Mouse (Mus musculus) small intestine, adult 2 months (tissue): ENCODE data around the gene Polr3gl. TPM values are rescaled to one million over a fixed set of nuclear protein-coding genes. Genes with fewer than 3 reads are reported as not detected.

Experiments used
- H3K27ac ChIP-seq: fragments of 200-500 bp; 2 replicates; pipeline ENCODE4 v1.5.1; 2012; ENCODE audit warnings: low read depth, low read length, control low read depth, inconsistent platforms; ENCODE audit not compliant: insufficient read depth
- H3K27me3 ChIP-seq: fragments of 200-500 bp; 2 replicates; pipeline ENCODE4 v1.6.1; 2012; ENCODE audit warnings: mild to moderate bottlenecking, moderate library complexity, low read length, inconsistent platforms; ENCODE audit not compliant: control insufficient read depth, insufficient read depth
- H3K36me3 ChIP-seq: fragments of 200-500 bp; 2 replicates; pipeline ENCODE4 v1.6.1; 2012; ENCODE audit warnings: mild to moderate bottlenecking, low read length, control low read depth, inconsistent platforms; ENCODE audit not compliant: control insufficient read depth, insufficient read depth
- H3K4me1 ChIP-seq: fragments of 200-500 bp; 2 replicates; pipeline ENCODE4 v1.6.1; 2012; ENCODE audit warnings: low read length, inconsistent platforms, mixed read lengths; ENCODE audit not compliant: control insufficient read depth, insufficient read depth, insufficient read length
- H3K4me3 ChIP-seq: fragments of 200-500 bp; 2 replicates; pipeline ENCODE4 v1.5.1; 2012; ENCODE audit warnings: low read depth, mild to moderate bottlenecking, control low read depth, inconsistent platforms, low read length, moderate library complexity
- CTCF ChIP-seq: fragments of 200-500 bp; IDR thresholded peaks from 2 replicates; pipeline ENCODE4 v1.5.1; 2012; ENCODE audit warnings: low read depth, mild to moderate bottlenecking, control low read depth, inconsistent platforms, low read length, moderate library complexity, mixed read lengths; ENCODE audit not compliant: insufficient replicate concordance, insufficient read length; ENCODE audit errors: extremely low read depth
- POLR2A ChIP-seq: fragments of 200-500 bp; IDR thresholded peaks from 2 replicates; pipeline ENCODE4 v1.6.1; 2012; ENCODE audit warnings: low read depth, mild to moderate bottlenecking, control low read depth, inconsistent platforms, low read length, moderate library complexity
- WGBS: fragments of 180-500 bp; shearing (Covaris S2); methylation state at CpG from one replicate; pipeline ENCODE4 v1.1.7; 2018; 5-methylcytosine and 5-hydroxymethylcytosine counted together
- polyA plus RNA-seq: library from polyadenylated mRNA; depleted of rRNA; stranded (reverse); fragments of >200 nt; gene quantifications from 2 replicates; pipeline ENCODE4 v1.2.3, GENCODE M21; 2012

The Polr3gl gene
- polyA plus RNA-seq, 1 experiment, result 7.9 TPM

GRCm38 (mm10) chr3:96597435-96597891 is 3.5 kb upstream of the Polr3gl start:
- no peak overlapping the region for H3K27ac ChIP-seq
- no peak for TF ChIP-seq POLR2A
- 1% methylated on average over 40 of the region's 40 CpGs for WGBS
- H3K27me3 ChIP-seq, result peaks cover 47% of the 10 kb centered on the region
- H3K36me3 ChIP-seq, result no peaks in the 10 kb centered on the region
- H3K4me3 ChIP-seq, result peak overlapping the region; percentile 45
- H3K4me1 ChIP-seq, result peaks cover 11% of the 10 kb centered on the region; the same call in 1 of the 2 replicates

- Histone ChIP-seq H3K36me3 (no peaks in the 10 kb centered on the region), H3K27ac (no peak overlapping the region), H3K4me1 (peaks cover 11% of the 10 kb centered on the region; the same call in 1 of the 2 replicates), H3K4me3 (peak overlapping the region; percentile 45), H3K27me3 (peaks cover 42% of the 10 kb centered on the region)
- 2% methylated on average over 12 of the region's 12 CpGs for WGBS
- TF ChIP-seq CTCF (no peak), POLR2A (no peak)
These were observed 2.9 kb upstream of the Polr3gl start for GRCm38 (mm10) chr3:96596855-96597254.

- TF ChIP-seq CTCF (no peak), POLR2A (no peak)
- WGBS, result 4% methylated on average over 21 of the region's 23 CpGs
- peak within 1 kb of the TSS; percentile 45 for H3K4me3 ChIP-seq
- H3K27ac ChIP-seq, result no peak within 1 kb of the TSS
- H3K4me1 ChIP-seq, result peaks cover 11% of the 10 kb centered on the region; the same call in 1 of the 2 replicates
- no peaks in the 10 kb centered on the region for H3K36me3 ChIP-seq
- H3K27me3 ChIP-seq, result peaks cover 40% of the 10 kb centered on the region
These were observed 2.3 kb upstream of the Polr3gl start, which contains the start of gene Ankrd34a for GRCm38 (mm10) chr3:96596228-96596707. Ankrd34a (plus strand) TSS chr3:96596636.

GRCm38 (mm10) chr3:96595661-96596060 is 1.7 kb upstream of the Polr3gl start:
- H3K36me3 ChIP-seq, result no peaks in the 10 kb centered on the region; the same call in 1 of the 2 replicates
- no peak overlapping the region for H3K4me3 ChIP-seq
- WGBS, result 29% methylated on average over 6 of the region's 6 CpGs
- TF ChIP-seq CTCF, result no peak
- TF ChIP-seq POLR2A, result no peak
- no peak overlapping the region for H3K27ac ChIP-seq
- H3K27me3 ChIP-seq, result peaks cover 34% of the 10 kb centered on the region
- peaks cover 11% of the 10 kb centered on the region; the same call in 1 of the 2 replicates for H3K4me1 ChIP-seq

- Histone ChIP-seq H3K27ac (no peak overlapping the region), H3K4me3 (no peak overlapping the region), H3K4me1 (peaks cover 11% of the 10 kb centered on the region; the same call in 1 of the 2 replicates), H3K27me3 (peaks cover 32% of the 10 kb centered on the region), H3K36me3 (no peaks in the 10 kb centered on the region; the same call in 1 of the 2 replicates)
- no peak for TF ChIP-seq CTCF
- no peak for TF ChIP-seq POLR2A
- WGBS, result 79% methylated on average over 5 of the region's 5 CpGs
These were observed 870 bp upstream of the Polr3gl start for GRCm38 (mm10) chr3:96594851-96595250.

GRCm38 (mm10) chr3:96593374-96593773 is 607 bp downstream of the Polr3gl start:
- no peaks in the 10 kb centered on the region; the same call in 1 of the 2 replicates for H3K36me3 ChIP-seq
- peak overlapping the region; percentile 97 for H3K4me3 ChIP-seq
- peaks cover 24% of the 10 kb centered on the region for H3K27me3 ChIP-seq
- H3K4me1 ChIP-seq, result peaks cover 7% of the 10 kb centered on the region; the same call in 1 of the 2 replicates
- WGBS, result 1% methylated on average over 10 of the region's 10 CpGs
- TF ChIP-seq POLR2A (no peak), CTCF (no peak)
- peak overlapping the region; percentile 88 for H3K27ac ChIP-seq

GRCm38 (mm10) chr3:96590657-96591056 is 3.3 kb downstream of the Polr3gl start:
- Histone ChIP-seq H3K4me1 (no peaks in the 10 kb centered on the region), H3K36me3 (no peaks in the 10 kb centered on the region; the same call in 1 of the 2 replicates), H3K27ac (no peak overlapping the region), H3K4me3 (no peak overlapping the region), H3K27me3 (no peaks in the 10 kb centered on the region; the same call in 1 of the 2 replicates)
- TF ChIP-seq CTCF (no peak), POLR2A (no peak)
- 93% methylated on average over 4 of the region's 4 CpGs for WGBS
